Mouse (Mus musculus) cerebellum, adult 2 months (tissue): ENCODE results near the gene Ptf1a.

Experiments used
- CTCF ChIP-seq: fragments of 200-500 bp; IDR thresholded peaks from 2 replicates; pipeline ENCODE4 v1.5.1; 2011; ENCODE audit warnings: low read depth, mild to moderate bottlenecking, control low read depth, low read length, moderate library complexity, borderline replicate concordance; ENCODE audit not compliant: insufficient read depth
- POLR2A ChIP-seq: fragments of 200-500 bp; IDR thresholded peaks from 2 replicates; pipeline ENCODE4 v1.6.1; 2011; ENCODE audit warnings: low read length, control low read depth, borderline replicate concordance; ENCODE audit not compliant: insufficient read depth

DNA sequence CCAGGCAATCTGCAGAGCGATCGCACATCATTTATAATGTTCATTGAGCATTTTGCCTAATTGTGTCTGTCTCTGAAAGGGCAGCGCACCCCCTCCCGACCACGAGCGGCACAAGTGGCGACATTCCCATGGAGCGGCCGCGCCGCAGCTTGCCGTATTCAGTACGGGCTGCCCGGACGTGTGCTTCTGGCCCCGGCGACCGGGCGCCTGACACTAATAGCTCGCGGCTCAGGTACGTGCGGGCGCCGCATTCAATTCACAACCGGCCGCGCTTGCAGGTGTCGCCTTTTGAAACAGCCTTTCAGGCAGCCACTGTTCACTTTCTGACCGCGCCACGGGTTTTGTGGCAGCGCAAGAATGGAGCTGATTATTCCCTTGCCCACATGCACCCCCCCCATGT, 14.7 kb upstream of the Ptf1a start:
- TF ChIP-seq CTCF: no peak
- no peak for TF ChIP-seq POLR2A
